Mouse (Mus musculus) kidney, adult 8-10 months (tissue): ENCODE data around the gene Olfr1107.

ENCODE experiments used
- DNase-seq, 2 experiments: peaks; one replicate each; pipeline ENCODE4 v3.0.0; 2022

Olfr1107 gene

DNA sequence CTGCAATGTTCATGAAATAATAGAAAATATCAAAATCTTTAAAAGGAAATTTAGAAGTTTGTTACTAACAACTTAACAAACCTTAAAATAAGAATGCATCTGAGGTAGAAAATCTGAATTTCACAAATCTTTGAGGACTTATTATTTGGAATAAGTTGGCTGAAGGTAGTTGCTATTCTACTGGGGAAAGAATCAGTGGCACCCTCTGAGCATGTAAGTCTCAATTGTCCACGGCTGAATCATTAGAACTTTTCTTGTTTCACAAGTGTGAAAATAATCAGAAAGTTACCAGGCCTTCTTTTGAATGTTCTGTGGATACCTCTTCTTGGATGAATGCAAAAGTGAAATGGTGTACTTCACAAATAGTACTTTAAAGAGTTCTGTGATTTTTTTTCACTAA lies at the start of gene Olfr1107:
Gene Olfr1107 (minus strand): TSS at position 101 of the 400 bp plus-strand sequence.
- no peak for DNase-seq

DNA sequence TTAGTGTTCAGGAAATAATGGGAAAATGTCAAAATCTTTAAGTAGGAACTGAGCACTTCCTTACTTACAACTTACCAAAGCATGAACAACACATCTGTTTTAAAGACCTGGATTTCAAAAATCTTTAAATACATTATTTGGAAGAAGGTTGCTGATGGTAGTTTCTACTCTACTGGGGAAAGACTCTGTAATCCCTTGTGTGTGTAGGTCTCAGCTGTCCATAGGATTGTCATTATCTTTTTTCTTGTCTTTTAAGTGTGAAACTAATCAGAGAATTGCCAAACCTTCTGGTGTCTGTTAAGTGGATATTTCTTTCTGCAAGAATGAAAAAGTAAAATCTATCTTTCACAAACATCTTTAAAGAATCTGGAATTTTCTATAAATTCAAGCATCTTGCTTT lies 38.9 kb upstream of the Olfr1107 start, which contains the start of gene Olfr259:
Gene Olfr259 (minus strand): TSS at position 101 of the 400 bp plus-strand sequence.
- no peak for DNase-seq

DNA sequence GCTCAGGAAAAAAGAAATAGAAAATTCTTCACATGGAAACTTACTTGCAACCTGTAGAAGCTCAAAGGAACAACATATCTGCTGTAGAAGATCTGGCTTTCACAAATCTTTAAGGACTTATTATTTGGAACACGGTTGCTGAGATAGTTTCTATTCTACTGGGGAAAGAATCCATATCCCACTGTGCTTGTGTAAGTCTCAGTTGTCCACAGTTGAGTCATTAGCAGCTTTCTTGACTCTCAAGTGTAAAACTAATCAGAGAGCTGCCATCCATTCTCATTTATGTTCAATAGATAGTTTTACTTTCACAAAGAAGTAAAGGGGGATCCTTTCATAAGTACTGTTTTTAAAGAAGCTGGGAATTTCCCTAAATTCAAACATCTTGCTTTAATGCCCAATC lies 20.3 kb upstream of the Olfr1107 start, which contains the start of gene Olfr1109:
Gene Olfr1109 (minus strand): TSS at position 101 of the 400 bp plus-strand sequence.
- no peak for DNase-seq

DNA sequence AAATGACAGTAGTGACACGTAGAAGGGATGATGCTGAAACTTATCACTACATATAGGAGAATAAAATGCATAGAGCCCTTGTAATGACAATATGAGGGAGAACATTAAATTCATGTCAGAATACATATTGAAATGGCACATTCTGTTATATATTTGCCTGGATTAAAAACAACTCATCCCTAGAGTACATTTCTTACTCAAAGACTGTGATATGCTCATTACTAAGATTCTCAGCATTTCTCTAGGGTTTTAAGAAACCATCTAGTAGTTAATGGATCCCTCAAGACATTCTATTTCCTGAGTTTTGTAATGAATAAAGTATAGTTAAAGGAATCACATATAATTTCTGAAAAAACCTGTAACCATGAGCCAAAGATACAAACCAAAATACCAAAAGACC lies 23.4 kb downstream of the Olfr1107 start, which contains the start of gene Olfr1106:
Gene Olfr1106 (minus strand): TSS at position 101 of the 400 bp plus-strand sequence.
- no peak for DNase-seq

DNA sequence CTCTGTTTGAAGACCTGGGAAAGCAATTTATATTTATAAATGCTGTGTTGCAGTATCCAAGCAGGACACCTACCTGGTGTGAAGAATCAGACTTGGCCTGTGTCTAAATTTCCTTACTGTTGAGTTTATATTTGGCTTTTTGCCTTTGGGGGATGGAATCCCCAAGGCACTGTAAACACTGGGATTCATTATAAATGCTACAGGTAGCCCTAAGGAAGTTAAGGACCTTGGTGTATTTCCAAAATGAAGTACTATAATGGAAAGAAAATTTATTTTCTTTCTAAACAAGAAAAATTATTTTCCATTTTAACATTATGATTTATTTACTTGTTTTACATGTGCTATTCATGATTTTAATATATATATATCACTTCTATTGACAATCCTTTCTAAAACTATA lies 39.2 kb downstream of the Olfr1107 start, which contains the start of gene Olfr1105:
Gene Olfr1105 (minus strand): TSS at position 101 of the 400 bp plus-strand sequence.
- DNase-seq: no peak

DNA sequence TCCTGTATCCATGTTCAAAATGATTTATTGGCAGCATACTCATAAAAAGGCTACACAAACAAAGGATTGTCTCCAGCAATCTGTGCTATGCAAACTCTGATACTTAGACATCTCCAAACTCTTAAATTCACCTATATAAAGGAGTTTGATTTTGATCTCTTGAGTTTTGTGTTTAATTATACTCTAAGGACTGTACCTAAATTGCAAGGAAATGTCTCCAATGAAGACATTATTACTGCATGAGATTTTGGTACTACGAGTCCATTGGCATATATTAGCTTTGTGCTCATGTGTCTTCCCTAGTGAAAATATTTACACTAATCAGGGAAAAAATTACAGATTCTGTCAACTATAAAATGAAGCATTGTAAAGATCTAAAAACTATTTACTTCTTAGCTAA lies 48.6 kb downstream of the Olfr1107 start, which contains the start of gene Olfr1104:
Gene Olfr1104 (minus strand): TSS at position 101 of the 400 bp plus-strand sequence.
- no peak for DNase-seq
